35 mouse cellular contexts compared by ENCODE assay signal in genomic region chr14:43879966-43880545, GRCm38 (mm10). TPM values are rescaled to one million over a fixed set of nuclear protein-coding genes. Genes with fewer than 3 reads are reported as not detected.
"Had no signal": no experiment of that assay in that cellular context is flagged by ENCODE, and none has a peak within 500 bp of the region (broad histone marks: within the 10 kb centered on the region; RNA-seq: fewer than 3 reads in every experiment).

No protein-coding gene starts in this region.

RNA-seq across cellular contexts. Expression of gene Ear1, which starts 4.7 kb away (rescaled TPM):
- total RNA-seq: gastrocnemius, adult 18-20 months; gastrocnemius, adult 8-10 months; gastrocnemius, postnatal 14 days; gastrocnemius, postnatal 36 days; heart, adult 2 months; heart, postnatal 14 days; heart, postnatal 36 days; hindbrain, postnatal 0 days; layer of hippocampus, adult 18-20 months; layer of hippocampus, adult 8-10 months; layer of hippocampus, postnatal 14 days; layer of hippocampus, postnatal 36 days; left cerebral cortex, adult 18-20 months; left cerebral cortex, adult 8-10 months; left cerebral cortex, postnatal 10 days; left cerebral cortex, postnatal 25 days; left cerebral cortex, postnatal 4 days had no signal
- polyA plus RNA-seq: heart, adult 2 months; heart, embryonic 11.5 days; heart, embryonic 13.5 days; heart, embryonic 15.5 days; heart, postnatal 0 days; hindbrain, embryonic 11.5 days; hindbrain, embryonic 13.5 days; hindbrain, embryonic 15.5 days; hindbrain, postnatal 0 days; intestine, embryonic 14.5 days; intestine, embryonic 16.5 days; kidney, adult 2 months; kidney, postnatal 0 days; large intestine, adult 2 months; limb, embryonic 11.5 days had no signal

RNA-seq across cellular contexts. Expression of gene Ear10, which starts 43.3 kb away (rescaled TPM):
- total RNA-seq: gastrocnemius, adult 18-20 months; gastrocnemius, adult 8-10 months; gastrocnemius, postnatal 14 days; gastrocnemius, postnatal 36 days; heart, adult 2 months; heart, postnatal 14 days; heart, postnatal 36 days; hematopoietic stem cell, adult 5-6 weeks; hindbrain, postnatal 0 days; layer of hippocampus, adult 18-20 months; layer of hippocampus, adult 8-10 months; layer of hippocampus, postnatal 14 days; layer of hippocampus, postnatal 36 days; left cerebral cortex, adult 18-20 months; left cerebral cortex, adult 8-10 months; left cerebral cortex, postnatal 10 days; left cerebral cortex, postnatal 25 days; left cerebral cortex, postnatal 4 days had no signal
- polyA plus RNA-seq: gonadal fat pad, adult 2 months; heart, adult 2 months; heart, embryonic 11.5 days; heart, embryonic 13.5 days; heart, embryonic 15.5 days; heart, postnatal 0 days; hindbrain, embryonic 11.5 days; hindbrain, embryonic 13.5 days; hindbrain, embryonic 15.5 days; hindbrain, postnatal 0 days; intestine, embryonic 14.5 days; intestine, embryonic 16.5 days; kidney, adult 2 months; kidney, embryonic 15.5 days; kidney, postnatal 0 days; large intestine, adult 2 months; limb, embryonic 11.5 days; limb, embryonic 13.5 days; limb, embryonic 15.5 days had no signal

RNA-seq across cellular contexts. Expression of gene Gm8113, which starts 45.1 kb away (rescaled TPM):
- total RNA-seq: layer of hippocampus, adult 18-20 months; left cerebral cortex, adult 18-20 months; left cerebral cortex, postnatal 25 days had no signal
